Mouse (Mus musculus) brain, adult 2 months (tissue): ENCODE data around the gene Trp53i11.

Experiments used
- DNase-seq: peaks from one replicate; pipeline ENCODE4 v3.0.0; 2011; ENCODE audit warnings: low read depth, low spot score

The Trp53i11 gene

GRCm38 (mm10) chr2:93171929-93172328 is 15.4 kb upstream of the Trp53i11 start:
- no peak for DNase-seq

- DNase-seq, result no peak
Measured at GRCm38 (mm10) chr2:93172460-93172859, 14.9 kb upstream of the Trp53i11 start.

GRCm38 (mm10) chr2:93174159-93174558 is 13.2 kb upstream of the Trp53i11 start:
- DNase-seq, result no peak

- no peak for DNase-seq
Measured at GRCm38 (mm10) chr2:93175278-93175677, 12.1 kb upstream of the Trp53i11 start.

GRCm38 (mm10) chr2:93175721-93176120 is 11.6 kb upstream of the Trp53i11 start:
- DNase-seq, result no peak

GRCm38 (mm10) chr2:93176193-93176798 is 11.1 kb upstream of the Trp53i11 start:
- DNase-seq, result peak; percentile 70

GRCm38 (mm10) chr2:93176871-93177667 is 10.3 kb upstream of the Trp53i11 start:
- peak; percentile 72 for DNase-seq

GRCm38 (mm10) chr2:93177668-93178312 is 9.6 kb upstream of the Trp53i11 start:
- DNase-seq, result no peak

- DNase-seq, result no peak
Measured at GRCm38 (mm10) chr2:93178313-93178677, 9.1 kb upstream of the Trp53i11 start.

GRCm38 (mm10) chr2:93179603-93180002 is 7.7 kb upstream of the Trp53i11 start:
- no peak for DNase-seq

- peak; percentile 87 for DNase-seq
Measured at GRCm38 (mm10) chr2:93180077-93180844, 7.1 kb upstream of the Trp53i11 start.

GRCm38 (mm10) chr2:93182859-93183258 is 4.5 kb upstream of the Trp53i11 start:
- DNase-seq, result peak; percentile 77

- no peak for DNase-seq
Measured at GRCm38 (mm10) chr2:93188020-93188760, 842 bp downstream of the Trp53i11 start.

- DNase-seq, result peak; percentile 71
Measured at GRCm38 (mm10) chr2:93188761-93189458, 1.6 kb downstream of the Trp53i11 start.

- no peak for DNase-seq
Measured at GRCm38 (mm10) chr2:93190771-93191487, 3.6 kb downstream of the Trp53i11 start.

- DNase-seq, result no peak
Measured at GRCm38 (mm10) chr2:93191488-93192181, 4.3 kb downstream of the Trp53i11 start.

GRCm38 (mm10) chr2:93192182-93192560 is 4.8 kb downstream of the Trp53i11 start:
- DNase-seq, result no peak

- no peak for DNase-seq
Measured at GRCm38 (mm10) chr2:93192671-93193080, 5.3 kb downstream of the Trp53i11 start.

GRCm38 (mm10) chr2:93193806-93194205 is 6.5 kb downstream of the Trp53i11 start:
- DNase-seq, result no peak
